Mouse (Mus musculus) intestine, postnatal 0 days (tissue): ENCODE results near the gene Trabd2b. TPM values are rescaled to one million over a fixed set of nuclear protein-coding genes. Genes with fewer than 3 reads are reported as not detected.

Source experiments
- ATAC-seq: fragments of 200-750 bp; cut with Nextera tagmentation; 2 replicates; pipeline ENCODE4 v1.8.0; 2017; ENCODE audit warnings: mild to moderate bottlenecking, moderate TSS enrichment, moderate library complexity
- H3K27ac ChIP-seq: fragments of 300-500 bp; sonication (generic); 2 replicates; pipeline ENCODE4 v1.5.1; 2014; ENCODE audit warnings: mild to moderate bottlenecking, low read depth, low read length, moderate library complexity
- H3K27me3 ChIP-seq: fragments of 300-500 bp; sonication (generic); replicated peaks from 2 replicates; pipeline ENCODE4 v1.6.1; 2014; ENCODE audit warnings: low read length, mixed read lengths; ENCODE audit not compliant: control insufficient read depth, insufficient read depth
- H3K36me3 ChIP-seq: fragments of 300-500 bp; sonication (generic); 2 replicates; pipeline ENCODE4 v1.6.1; 2014; ENCODE audit warnings: mild to moderate bottlenecking, moderate library complexity; ENCODE audit not compliant: control insufficient read depth, insufficient read depth
- H3K4me1 ChIP-seq: fragments of 300-500 bp; sonication (generic); replicated peaks from 2 replicates; pipeline ENCODE4 v1.6.1; 2014; ENCODE audit warnings: antibody characterized with exemption, low read length, mixed read lengths; ENCODE audit not compliant: control insufficient read depth, insufficient read depth
- H3K4me2 ChIP-seq: fragments of 300-500 bp; sonication (generic); replicated peaks from 2 replicates; pipeline ENCODE4 v1.6.1; 2014; ENCODE audit warnings: low read depth, mild to moderate bottlenecking, moderate library complexity
- H3K4me3 ChIP-seq: fragments of 300-500 bp; sonication (generic); 2 replicates; pipeline ENCODE4 v1.5.1; 2014; ENCODE audit warnings: low read depth, low read length
- H3K9ac ChIP-seq: fragments of 300-500 bp; sonication (generic); 2 replicates; pipeline ENCODE4 v1.6.1; 2014; ENCODE audit warnings: mild to moderate bottlenecking, low read depth, low read length
- H3K9me3 ChIP-seq: fragments of 300-500 bp; sonication (generic); 2 replicates; pipeline ENCODE4 v1.6.1; 2016; ENCODE audit warnings: mixed run types; ENCODE audit not compliant: control insufficient read depth
- CTCF ChIP-seq: sonication (generic); IDR thresholded peaks from 2 replicates; pipeline ENCODE4 v1.5.1; 2016; ENCODE audit warnings: low read depth, mild to moderate bottlenecking, control low read depth, antibody characterized with exemption, moderate library complexity
- WGBS: fragments of 180-500 bp; shearing (Covaris S2); extraction: QIAGEN DNeasy Blood & Tissue Kit; methylation state at CpG from one replicate; pipeline ENCODE4 v1.1.7; 2014; 5-methylcytosine and 5-hydroxymethylcytosine counted together
- polyA plus RNA-seq: library from polyadenylated mRNA; unstranded; fragments of >200 nt; fragmentation: Nextera tagmentation; extraction: Ambion mirVana; gene quantifications from 2 replicates; pipeline ENCODE4 v1.2.1, GENCODE M21; 2015

Gene Trabd2b
- polyA plus RNA-seq, 1 experiment from 2014 or later = 0.20 TPM

- Histone ChIP-seq H3K9ac (no peak overlapping the region), H3K27ac (no peak overlapping the region), H3K4me3 (no peak overlapping the region), H3K36me3 (no peaks in the 10 kb centered on the region), H3K9me3 (no peaks in the 10 kb centered on the region), H3K4me2 (no peak overlapping the region), H3K4me1 (no peaks in the 10 kb centered on the region), H3K27me3 (no peaks in the 10 kb centered on the region)
- TF ChIP-seq CTCF = no peak
- WGBS = 84% methylated on average over 1 of the region's 1 CpGs
- ATAC-seq = no peak
Observed at GRCm38 (mm10) chr4:114501048-114501447, 94.5 kb downstream of the Trabd2b start.

- no peak overlapping the region for H3K27ac ChIP-seq
- no peaks in the 10 kb centered on the region for H3K9me3 ChIP-seq
- no peak overlapping the region for H3K4me2 ChIP-seq
- H3K36me3 ChIP-seq = no peaks in the 10 kb centered on the region
- no peak overlapping the region for H3K4me3 ChIP-seq
- TF ChIP-seq CTCF = no peak
- H3K27me3 ChIP-seq = no peaks in the 10 kb centered on the region
- no peaks in the 10 kb centered on the region for H3K4me1 ChIP-seq
- H3K9ac ChIP-seq = no peak overlapping the region
- 82% methylated on average over 4 of the region's 4 CpGs for WGBS
- no peak for ATAC-seq
Observed at GRCm38 (mm10) chr4:114501611-114502010, 95.1 kb downstream of the Trabd2b start.

GRCm38 (mm10) chr4:114504227-114505041, 97.9 kb downstream of the Trabd2b start:
- Histone ChIP-seq H3K9me3 (no peaks in the 10 kb centered on the region), H3K27me3 (no peaks in the 10 kb centered on the region), H3K27ac (no peak overlapping the region), H3K4me1 (no peaks in the 10 kb centered on the region), H3K36me3 (no peaks in the 10 kb centered on the region), H3K9ac (no peak overlapping the region), H3K4me3 (no peak overlapping the region), H3K4me2 (no peak overlapping the region)
- ATAC-seq = no peak
- WGBS = 61% methylated on average over 11 of the region's 11 CpGs
- TF ChIP-seq CTCF = no peak

- Histone ChIP-seq H3K4me3 (no peak overlapping the region), H3K9ac (no peak overlapping the region), H3K27ac (no peak overlapping the region), H3K36me3 (no peaks in the 10 kb centered on the region), H3K4me2 (no peak overlapping the region), H3K4me1 (no peaks in the 10 kb centered on the region), H3K9me3 (no peaks in the 10 kb centered on the region), H3K27me3 (no peaks in the 10 kb centered on the region)
- no peak for ATAC-seq
- no peak for TF ChIP-seq CTCF
- 81% methylated on average over 6 of the region's 6 CpGs for WGBS
Observed at GRCm38 (mm10) chr4:114509601-114510000, 103.1 kb downstream of the Trabd2b start.

GRCm38 (mm10) chr4:114511649-114512048, 105.1 kb downstream of the Trabd2b start:
- Histone ChIP-seq H3K9ac (no peak overlapping the region), H3K4me2 (no peak overlapping the region), H3K27me3 (no peaks in the 10 kb centered on the region), H3K27ac (no peak overlapping the region), H3K4me3 (no peak overlapping the region), H3K4me1 (no peaks in the 10 kb centered on the region), H3K9me3 (no peaks in the 10 kb centered on the region), H3K36me3 (no peaks in the 10 kb centered on the region)
- no peak for TF ChIP-seq CTCF
- ATAC-seq = no peak
- WGBS = 94% methylated on average over 3 of the region's 3 CpGs

GRCm38 (mm10) chr4:114513149-114513548, 106.6 kb downstream of the Trabd2b start:
- TF ChIP-seq CTCF = no peak
- Histone ChIP-seq H3K4me3 (no peak overlapping the region), H3K27me3 (no peaks in the 10 kb centered on the region), H3K9me3 (no peaks in the 10 kb centered on the region), H3K9ac (no peak overlapping the region), H3K4me2 (no peak overlapping the region), H3K27ac (no peak overlapping the region), H3K4me1 (no peaks in the 10 kb centered on the region), H3K36me3 (no peaks in the 10 kb centered on the region)
- ATAC-seq = no peak
